Mouse (Mus musculus) stomach, postnatal 0 days (tissue): ENCODE measurements around the gene Bcor.

ENCODE experiments used
- CTCF ChIP-seq: IDR thresholded peaks from 2 replicates; pipeline ENCODE4 v1.5.1; 2016; ENCODE audit warnings: antibody characterized with exemption, low read depth, mild to moderate bottlenecking, moderate library complexity
- EP300 ChIP-seq: optimal IDR thresholded peaks from 2 replicates; pipeline ENCODE3; 2016; ENCODE audit warnings: antibody characterized with exemption

DNA sequence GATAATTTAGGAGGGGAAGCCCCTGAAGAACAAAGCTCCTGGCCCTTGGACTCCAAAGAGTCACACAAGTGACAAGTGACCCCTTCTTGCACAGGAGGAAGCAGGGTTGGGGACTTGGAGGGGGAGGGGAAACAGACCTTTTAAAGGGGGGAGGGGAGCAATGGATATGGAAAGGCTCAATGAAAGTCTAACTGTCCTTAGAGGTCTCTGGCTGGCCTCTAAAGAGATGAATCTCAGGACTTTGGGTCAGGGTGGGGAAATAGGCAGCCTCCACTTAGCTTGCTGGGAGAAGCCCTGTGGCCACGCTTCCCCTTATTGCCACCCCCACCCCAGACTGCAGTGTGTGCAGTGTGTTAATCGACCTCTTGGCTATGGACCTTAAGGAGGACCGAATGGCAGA lies 158.2 kb downstream of the Bcor start:
- TF ChIP-seq CTCF = no peak
- TF ChIP-seq EP300 = no peak
